Mouse (Mus musculus): ENCODE results near the gene Tab1. TPM values are rescaled to one million over a fixed set of nuclear protein-coding genes. Genes with fewer than 3 reads are reported as not detected.

Gene Tab1
- polyA plus RNA-seq, 2 experiments, result 9.4 to 11.9 TPM

DNA sequence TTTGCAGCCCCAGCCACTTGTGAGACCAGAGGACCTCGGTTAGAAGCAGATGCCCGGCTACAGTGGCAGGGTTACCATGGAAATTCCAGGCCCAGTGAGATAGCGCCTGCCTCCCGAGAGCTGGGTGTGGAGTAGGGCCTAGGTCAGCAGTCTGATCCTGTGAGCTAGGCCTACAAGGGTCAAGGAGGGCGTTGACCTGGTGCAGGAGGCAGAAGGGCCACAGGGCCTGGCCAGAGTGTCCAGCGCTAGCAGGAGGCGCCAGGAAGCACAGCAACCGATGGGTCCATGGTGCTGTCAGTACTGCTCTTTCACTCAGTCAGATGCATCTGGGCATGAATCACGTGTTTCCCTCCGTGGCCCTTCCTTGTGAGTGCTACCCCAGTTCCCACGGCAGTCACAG, 20.8 kb downstream of the Tab1 start:
- H3K4me2 ChIP-seq (ENCODE audit: low read depth), result no peak overlapping the region
- ATAC-seq (ENCODE audit: insufficient read depth) (no peak), DNase-seq (ENCODE audit: low read depth in 3 of 3, low spot score in 3 of 3) (no peak)
- whole genome bisulfite sequencing (ENCODE audit: insufficient replicate concordance), result 83% methylated on average over 11 of the region's 11 CpGs
- TF ChIP-seq CTCF (IDR thresholded peaks at IDR 0.05; ENCODE audit: low read depth), result no peak
- TF ChIP-seq EP300 (IDR thresholded peaks at IDR 0.05; ENCODE audit: low read depth), result no peak
- no peak overlapping the region for H3K4me3 ChIP-seq (ENCODE audit: insufficient read depth in 1 of 2, low read depth in 2 of 2, low read length in 2 of 2)
- no peaks in the 10 kb centered on the region; a peak in 1 of 4 replicates for H3K4me1 ChIP-seq (replicated peaks; ENCODE audit: control insufficient read depth in 2 of 2, insufficient read depth in 2 of 2, low read length in 1 of 2)
- H3K27me3 ChIP-seq (ENCODE audit: control insufficient read depth, insufficient read depth, low read length), result no peaks in the 10 kb centered on the region
- H3K27ac ChIP-seq, result no peak overlapping the region
- no peaks in the 10 kb centered on the region for H3K9me3 ChIP-seq (ENCODE audit: control insufficient read depth, low read length)
- H3K9ac ChIP-seq (replicated peaks), result no peak overlapping the region
- H3K36me3 ChIP-seq (replicated peaks; ENCODE audit: control insufficient read depth, insufficient read depth, low read depth), result peaks cover 21% of the 10 kb centered on the region

DNA sequence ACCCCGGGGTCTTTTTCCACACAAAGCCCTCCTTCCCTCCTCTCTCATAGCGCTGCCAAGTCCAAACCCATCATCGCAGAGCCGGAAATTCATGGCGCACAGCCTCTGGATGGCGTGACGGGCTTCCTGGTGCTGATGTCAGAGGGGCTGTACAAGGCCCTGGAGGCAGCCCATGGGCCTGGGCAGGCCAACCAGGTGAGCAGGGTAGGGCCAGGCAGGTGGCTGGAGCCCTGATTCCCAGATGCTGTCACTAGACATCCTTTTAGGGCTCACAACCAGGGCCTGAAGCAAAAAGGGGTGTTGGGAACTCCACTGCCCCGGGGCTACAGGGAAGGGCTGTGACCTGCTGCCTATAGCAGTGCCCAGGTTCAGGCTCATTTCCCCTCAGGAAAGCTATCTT, 22.8 kb downstream of the Tab1 start:
- no peaks in the 10 kb centered on the region for H3K27me3 ChIP-seq (ENCODE audit: control insufficient read depth, insufficient read depth, low read length)
- H3K4me2 ChIP-seq (ENCODE audit: low read depth), result no peak overlapping the region
- no peaks in the 10 kb centered on the region; a peak in 1 of 4 replicates for H3K4me1 ChIP-seq (replicated peaks; ENCODE audit: control insufficient read depth in 2 of 2, insufficient read depth in 2 of 2, low read length in 1 of 2)
- 89% methylated on average over 8 of the region's 8 CpGs for WGBS (ENCODE audit: insufficient replicate concordance)
- TF ChIP-seq CTCF (IDR thresholded peaks at IDR 0.05; ENCODE audit: low read depth) (no peak), EP300 (IDR thresholded peaks at IDR 0.05; ENCODE audit: low read depth) (no peak)
- DNase-seq (ENCODE audit: low read depth in 3 of 3, low spot score in 3 of 3) (no peak), ATAC-seq (ENCODE audit: insufficient read depth) (no peak)
- H3K4me3 ChIP-seq (ENCODE audit: insufficient read depth in 1 of 2, low read depth in 2 of 2, low read length in 2 of 2), result no peak overlapping the region
- H3K9ac ChIP-seq (replicated peaks), result no peak overlapping the region
- no peaks in the 10 kb centered on the region for H3K9me3 ChIP-seq (ENCODE audit: control insufficient read depth, low read length)
- peaks cover 28% of the 10 kb centered on the region for H3K36me3 ChIP-seq (replicated peaks; ENCODE audit: control insufficient read depth, insufficient read depth, low read depth)
- H3K27ac ChIP-seq, result no peak overlapping the region

DNA sequence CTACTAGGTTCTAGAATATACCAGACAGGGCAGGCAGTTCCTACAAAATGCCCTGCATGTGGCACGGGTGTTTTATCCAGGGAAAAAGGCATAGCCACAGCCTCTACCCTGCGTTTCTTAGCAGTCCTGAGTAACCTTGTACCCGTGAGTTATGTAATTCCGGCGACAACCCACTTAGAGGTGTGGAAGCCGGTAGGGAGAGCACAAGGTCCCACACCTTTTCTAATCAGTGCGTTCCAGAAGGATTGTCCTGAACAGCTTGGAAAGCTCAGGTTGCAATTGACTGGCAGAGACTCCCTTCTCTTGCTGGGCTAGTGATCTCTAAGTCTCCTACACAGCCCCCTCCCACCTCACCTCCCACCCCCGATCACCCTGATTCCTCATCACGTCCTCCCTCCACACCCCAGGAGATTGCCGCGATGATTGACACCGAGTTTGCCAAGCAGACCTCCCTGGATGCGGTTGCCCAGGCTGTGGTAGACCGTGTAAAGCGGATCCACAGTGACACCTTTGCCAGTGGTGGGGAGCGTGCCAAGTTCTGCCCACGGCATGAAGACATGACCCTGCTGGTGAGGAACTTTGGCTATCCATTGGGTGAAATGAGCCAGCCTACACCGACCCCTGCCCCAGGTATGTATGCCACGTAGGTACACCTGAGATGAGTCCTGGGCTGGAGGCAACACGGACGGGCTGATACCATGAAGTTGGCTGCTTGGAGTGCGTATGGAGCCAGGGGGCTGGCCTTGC, 24.4 kb downstream of the Tab1 start:
- H3K9me3 ChIP-seq (ENCODE audit: control insufficient read depth, low read length), result no peaks in the 10 kb centered on the region
- ATAC-seq (ENCODE audit: insufficient read depth) (no peak), DNase-seq (ENCODE audit: low read depth in 3 of 3, low spot score in 3 of 3) (no peak)
- H3K4me1 ChIP-seq (replicated peaks; ENCODE audit: control insufficient read depth in 2 of 2, insufficient read depth in 2 of 2, low read length in 1 of 2), result no peaks in the 10 kb centered on the region; a peak in 1 of 4 replicates
- H3K27ac ChIP-seq, result no peak overlapping the region
- H3K4me3 ChIP-seq (ENCODE audit: insufficient read depth in 1 of 2, low read depth in 2 of 2, low read length in 2 of 2), result no peak overlapping the region
- no peaks in the 10 kb centered on the region for H3K27me3 ChIP-seq (ENCODE audit: control insufficient read depth, insufficient read depth, low read length)
- H3K9ac ChIP-seq (replicated peaks), result no peak overlapping the region
- WGBS (ENCODE audit: insufficient replicate concordance), result 87% methylated on average over 22 of the region's 22 CpGs
- TF ChIP-seq CTCF (IDR thresholded peaks at IDR 0.05; ENCODE audit: low read depth) (no peak), EP300 (IDR thresholded peaks at IDR 0.05; ENCODE audit: low read depth) (no peak)
- H3K36me3 ChIP-seq (replicated peaks; ENCODE audit: control insufficient read depth, insufficient read depth, low read depth), result peaks cover 36% of the 10 kb centered on the region
- H3K4me2 ChIP-seq (ENCODE audit: low read depth), result no peak overlapping the region

DNA sequence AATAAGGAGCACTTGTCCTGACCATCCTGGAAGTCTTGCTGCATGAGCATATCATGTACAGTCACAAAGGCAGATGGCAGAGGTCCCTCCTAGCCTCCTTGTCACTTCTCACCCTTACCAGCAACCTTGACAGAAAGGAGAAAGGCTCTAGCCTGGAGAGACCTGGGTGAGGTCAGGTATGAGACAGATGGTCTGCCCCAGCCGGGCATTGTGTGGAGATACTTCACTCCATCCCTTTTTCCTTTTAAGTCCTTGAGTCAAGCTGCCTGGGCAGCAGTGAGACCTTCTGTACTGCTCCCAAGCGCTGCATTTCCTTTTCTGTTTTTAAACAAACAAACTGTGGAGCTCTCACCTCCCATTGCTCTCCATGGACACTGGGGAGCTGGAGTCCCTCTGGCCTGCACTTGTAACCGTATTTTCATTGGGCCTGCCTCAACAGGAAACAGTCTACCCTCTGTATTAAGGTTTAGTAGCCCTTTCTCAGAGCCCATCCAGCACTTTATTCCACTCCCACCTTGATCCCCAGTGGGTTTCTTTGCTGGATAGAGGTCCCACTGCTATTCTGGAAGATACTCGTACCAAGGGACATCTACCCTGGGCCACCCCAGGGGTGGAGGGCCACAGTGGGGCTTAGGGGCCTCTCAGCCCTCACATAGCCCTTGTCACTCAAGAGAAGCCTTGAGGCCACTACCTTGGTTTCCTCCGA, 25.2 kb downstream of the Tab1 start:
- ATAC-seq (ENCODE audit: insufficient read depth), result no peak
- TF ChIP-seq EP300 (IDR thresholded peaks at IDR 0.05; ENCODE audit: low read depth) (no peak), CTCF (IDR thresholded peaks at IDR 0.05; ENCODE audit: low read depth) (no peak)
- Histone ChIP-seq H3K4me3 (ENCODE audit: insufficient read depth in 1 of 2, low read depth in 2 of 2, low read length in 2 of 2) (no peak overlapping the region), H3K9me3 (ENCODE audit: control insufficient read depth, low read length) (no peaks in the 10 kb centered on the region), H3K4me2 (ENCODE audit: low read depth) (no peak overlapping the region), H3K9ac (replicated peaks) (no peak overlapping the region), H3K4me1 (replicated peaks; ENCODE audit: control insufficient read depth in 2 of 2, insufficient read depth in 2 of 2, low read length in 1 of 2) (no peaks in the 10 kb centered on the region; a peak in 1 of 4 replicates), H3K36me3 (replicated peaks; ENCODE audit: control insufficient read depth, insufficient read depth, low read depth) (peaks cover 36% of the 10 kb centered on the region), H3K27me3 (ENCODE audit: control insufficient read depth, insufficient read depth, low read length) (no peaks in the 10 kb centered on the region), H3K27ac (no peak overlapping the region)
- DNase-seq (ENCODE audit: low read depth in 3 of 3, low spot score in 3 of 3), result no peak
- 69% methylated on average over 5 of the region's 5 CpGs for WGBS (ENCODE audit: insufficient replicate concordance)

DNA sequence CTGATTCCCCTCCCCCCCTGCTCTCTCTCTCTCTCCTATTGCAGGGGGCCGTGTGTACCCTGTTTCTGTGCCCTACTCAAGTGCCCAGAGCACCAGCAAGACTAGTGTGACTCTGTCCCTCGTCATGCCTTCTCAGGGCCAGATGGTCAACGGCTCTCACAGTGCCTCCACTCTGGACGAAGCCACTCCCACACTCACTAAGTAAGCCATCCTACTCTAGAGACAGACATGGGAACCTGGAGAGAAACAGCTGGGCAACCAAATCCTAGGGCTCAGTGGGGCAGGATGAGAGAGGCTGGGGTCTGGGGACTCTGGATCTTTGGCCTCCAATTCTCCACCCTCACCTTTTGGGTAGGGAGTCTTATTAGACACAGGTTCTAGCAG, 25.8 kb downstream of the Tab1 start:
- no peak overlapping the region for H3K4me2 ChIP-seq (ENCODE audit: low read depth)
- ATAC-seq (ENCODE audit: insufficient read depth) (no peak), DNase-seq (ENCODE audit: low read depth in 3 of 3, low spot score in 3 of 3) (no peak)
- H3K27me3 ChIP-seq (ENCODE audit: control insufficient read depth, insufficient read depth, low read length), result no peaks in the 10 kb centered on the region
- no peak for TF ChIP-seq EP300 (IDR thresholded peaks at IDR 0.05; ENCODE audit: low read depth)
- no peak for TF ChIP-seq CTCF (IDR thresholded peaks at IDR 0.05; ENCODE audit: low read depth)
- WGBS (ENCODE audit: insufficient replicate concordance), result 82% methylated on average over 4 of the region's 4 CpGs
- no peak overlapping the region for H3K27ac ChIP-seq
- H3K9ac ChIP-seq (replicated peaks), result no peak overlapping the region
- no peaks in the 10 kb centered on the region for H3K9me3 ChIP-seq (ENCODE audit: control insufficient read depth, low read length)
- H3K36me3 ChIP-seq (replicated peaks; ENCODE audit: control insufficient read depth, insufficient read depth, low read depth), result peaks cover 34% of the 10 kb centered on the region
- no peaks in the 10 kb centered on the region; a peak in 1 of 4 replicates for H3K4me1 ChIP-seq (replicated peaks; ENCODE audit: control insufficient read depth in 2 of 2, insufficient read depth in 2 of 2, low read length in 1 of 2)
- no peak overlapping the region for H3K4me3 ChIP-seq (ENCODE audit: insufficient read depth in 1 of 2, low read depth in 2 of 2, low read length in 2 of 2)

Data from liver, embryonic 14.5 days (tissue).